Mouse (Mus musculus): Measurements from ENCODE around the gene Lrr1. TPM values are rescaled to one million over a fixed set of nuclear protein-coding genes. Genes with fewer than 3 reads are reported as not detected.

Gene Lrr1
- polyA plus RNA-seq, 1 experiment from 2014 or later = 21.1 TPM

DNA sequence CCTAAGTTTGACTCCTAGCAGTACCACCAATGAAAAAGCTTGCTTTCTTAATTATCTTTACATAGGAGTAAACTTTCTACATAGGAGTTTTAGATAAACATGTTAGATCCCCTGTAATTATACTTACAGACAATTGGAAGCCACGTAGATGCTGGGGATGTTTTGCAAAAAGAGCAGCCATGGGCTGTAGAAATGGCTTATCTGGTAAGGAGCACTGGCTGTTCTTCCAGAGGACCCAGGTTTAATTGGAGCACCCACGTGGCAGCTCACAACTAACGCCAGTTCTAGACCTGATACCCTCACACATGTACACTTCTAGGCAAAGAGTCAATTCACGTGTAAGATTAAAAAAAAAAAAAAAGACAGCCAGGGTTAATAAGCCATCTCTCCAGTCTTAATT, 13.2 kb downstream of the Lrr1 start:
- Histone ChIP-seq H3K4me3 (ENCODE audit: low read length) (no peak overlapping the region), H3K36me3 (ENCODE audit: insufficient read depth, low read length) (peaks cover 17% of the 10 kb centered on the region; the same call in 1 of the 2 replicates), H3K9me3 (ENCODE audit: low read length) (no peaks in the 10 kb centered on the region), H3K4me2 (replicated peaks; ENCODE audit: low read depth, low read length) (no peak overlapping the region), H3K27ac (ENCODE audit: low read length) (no peak overlapping the region), H3K27me3 (ENCODE audit: insufficient read depth, low read length) (no peaks in the 10 kb centered on the region), H3K4me1 (ENCODE audit: insufficient read depth, low read length) (peaks cover 13% of the 10 kb centered on the region), H3K9ac (replicated peaks; ENCODE audit: low read length) (no peak overlapping the region)
- 88% methylated on average over 4 of the region's 4 CpGs for WGBS
- no peak for ATAC-seq (ENCODE audit: low FRiP score, low TSS enrichment)

DNA sequence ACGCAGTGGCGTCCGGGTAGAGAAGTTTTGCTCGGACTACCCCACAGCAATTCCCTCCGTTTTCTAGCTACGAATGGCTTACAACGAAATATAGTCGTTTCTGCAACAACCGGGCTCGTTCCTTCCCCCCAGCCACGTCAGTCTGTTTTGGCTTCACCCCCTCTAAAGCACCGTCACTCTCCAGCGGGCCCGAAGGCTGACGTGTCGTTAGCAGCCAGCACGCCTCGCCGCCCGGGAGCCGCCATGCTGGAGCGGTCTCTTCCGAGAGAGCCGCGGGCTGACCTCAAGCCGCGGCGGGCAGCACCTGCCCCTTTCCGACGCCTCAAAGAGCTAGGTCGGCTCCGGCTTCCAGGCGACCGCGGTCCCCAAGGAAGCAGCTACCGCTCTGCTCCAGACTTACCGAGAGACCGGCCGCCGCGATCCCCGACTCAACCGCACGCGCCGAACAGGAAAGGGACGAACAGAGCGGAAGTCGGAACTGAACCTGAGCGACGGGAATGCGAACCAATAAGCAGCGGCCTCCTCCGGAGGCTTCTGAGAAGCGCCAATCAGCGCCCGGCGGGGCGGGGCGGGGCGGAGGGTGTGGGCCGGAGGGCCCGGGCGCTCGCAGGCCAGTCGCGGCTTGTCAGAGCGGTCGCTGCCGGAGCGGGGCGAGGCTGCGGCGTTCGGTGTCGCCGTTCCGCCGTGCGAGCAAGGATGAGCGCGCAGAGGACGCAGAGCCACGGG, 15.1 kb downstream of the Lrr1 start, which contains the start of the genes Rpl36al and Mgat2:
Gene Rpl36al, minus strand, starts transcription at position 501 of the 726 bp plus-strand sequence.
Gene Mgat2, plus strand, starts transcription at position 575 of the 726 bp plus-strand sequence.
- H3K4me2 ChIP-seq (replicated peaks; ENCODE audit: low read depth, low read length) = peak within 1 kb of the TSS; percentile 95
- peak within 1 kb of the TSS; percentile 91 for H3K9ac ChIP-seq (replicated peaks; ENCODE audit: low read length)
- WGBS = 0% methylated on average over 83 of the region's 84 CpGs
- H3K27ac ChIP-seq (ENCODE audit: low read length) = peak within 1 kb of the TSS; percentile 93
- ATAC-seq (ENCODE audit: low FRiP score, low TSS enrichment) = peak; percentile 99
- no peaks in the 10 kb centered on the region for H3K9me3 ChIP-seq (ENCODE audit: low read length)
- peak within 1 kb of the TSS; percentile 86 for H3K4me3 ChIP-seq (ENCODE audit: low read length)
- no peaks in the 10 kb centered on the region for H3K27me3 ChIP-seq (ENCODE audit: insufficient read depth, low read length)
- H3K4me1 ChIP-seq (ENCODE audit: insufficient read depth, low read length) = peaks cover 20% of the 10 kb centered on the region
- peaks cover 12% of the 10 kb centered on the region; the same call in 1 of the 2 replicates for H3K36me3 ChIP-seq (ENCODE audit: insufficient read depth, low read length)

DNA sequence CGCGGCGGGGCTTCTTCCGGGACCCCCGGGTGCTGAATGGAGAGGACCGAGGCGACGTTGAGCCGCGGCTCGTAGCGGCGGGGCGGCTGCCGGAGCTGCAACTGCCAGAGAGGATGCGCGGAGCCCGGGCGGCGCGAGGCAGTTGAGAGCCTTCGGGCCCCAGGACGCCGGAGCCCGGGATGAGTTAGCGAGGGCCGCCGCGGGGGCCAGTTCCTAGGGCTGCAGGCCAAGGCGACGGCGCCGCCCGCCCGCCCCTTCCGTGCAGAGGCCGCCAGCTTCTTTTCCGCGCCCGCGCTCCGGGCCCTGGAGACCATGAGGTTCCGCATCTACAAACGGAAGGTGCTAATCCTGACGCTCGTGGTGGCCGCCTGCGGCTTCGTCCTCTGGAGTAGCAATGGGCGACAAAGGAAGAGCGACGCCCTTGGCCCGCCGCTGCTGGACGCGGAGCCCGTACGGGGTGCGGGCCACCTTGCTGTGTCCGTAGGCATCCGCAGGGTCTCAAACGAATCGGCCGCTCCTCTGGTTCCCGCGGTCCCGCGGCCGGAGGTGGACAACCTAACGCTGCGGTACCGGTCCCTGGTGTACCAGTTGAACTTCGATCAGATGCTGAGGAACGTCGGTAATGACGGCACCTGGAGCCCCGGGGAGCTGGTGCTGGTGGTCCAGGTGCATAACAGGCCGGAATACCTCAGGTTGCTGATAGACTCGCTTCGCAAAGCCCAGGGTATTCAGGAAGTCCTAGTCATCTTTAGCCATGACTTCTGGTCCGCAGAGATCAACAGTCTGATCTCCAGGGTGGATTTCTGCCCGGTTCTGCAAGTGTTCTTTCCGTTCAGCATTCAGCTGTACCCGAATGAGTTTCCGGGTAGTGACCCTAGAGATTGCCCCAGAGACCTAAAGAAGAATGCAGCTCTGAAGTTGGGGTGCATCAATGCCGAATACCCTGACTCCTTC, 16.0 kb downstream of the Lrr1 start:
- H3K27me3 ChIP-seq (ENCODE audit: insufficient read depth, low read length) = no peaks in the 10 kb centered on the region
- H3K9me3 ChIP-seq (ENCODE audit: low read length) = no peaks in the 10 kb centered on the region
- 2% methylated on average over 77 of the region's 86 CpGs for WGBS
- peak overlapping the region; percentile 86 for H3K4me3 ChIP-seq (ENCODE audit: low read length)
- H3K27ac ChIP-seq (ENCODE audit: low read length) = peak overlapping the region; percentile 93
- peaks cover 20% of the 10 kb centered on the region for H3K4me1 ChIP-seq (ENCODE audit: insufficient read depth, low read length)
- peaks cover 15% of the 10 kb centered on the region; the same call in 1 of the 2 replicates for H3K36me3 ChIP-seq (ENCODE audit: insufficient read depth, low read length)
- ATAC-seq (ENCODE audit: low FRiP score, low TSS enrichment) = peak; percentile 59
- peak overlapping the region; percentile 84 for H3K9ac ChIP-seq (replicated peaks; ENCODE audit: low read length)
- H3K4me2 ChIP-seq (replicated peaks; ENCODE audit: low read depth, low read length) = peak overlapping the region; percentile 95

DNA sequence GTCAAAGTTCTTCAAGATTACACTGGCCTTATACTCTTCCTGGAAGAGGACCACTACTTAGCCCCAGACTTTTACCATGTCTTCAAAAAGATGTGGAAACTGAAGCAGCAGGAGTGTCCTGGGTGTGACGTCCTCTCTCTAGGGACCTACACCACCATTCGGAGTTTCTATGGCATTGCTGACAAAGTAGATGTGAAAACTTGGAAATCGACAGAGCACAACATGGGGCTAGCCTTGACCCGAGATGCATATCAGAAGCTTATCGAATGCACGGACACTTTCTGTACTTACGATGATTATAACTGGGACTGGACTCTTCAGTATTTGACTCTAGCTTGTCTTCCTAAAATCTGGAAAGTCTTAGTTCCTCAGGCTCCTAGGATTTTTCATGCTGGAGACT, 16.8 kb downstream of the Lrr1 start:
- Histone ChIP-seq H3K4me1 (ENCODE audit: insufficient read depth, low read length) (peaks cover 20% of the 10 kb centered on the region), H3K27me3 (ENCODE audit: insufficient read depth, low read length) (no peaks in the 10 kb centered on the region), H3K36me3 (ENCODE audit: insufficient read depth, low read length) (peaks cover 22% of the 10 kb centered on the region), H3K9ac (replicated peaks; ENCODE audit: low read length) (peak overlapping the region; percentile 84), H3K9me3 (ENCODE audit: low read length) (no peaks in the 10 kb centered on the region), H3K27ac (ENCODE audit: low read length) (no peak overlapping the region), H3K4me2 (replicated peaks; ENCODE audit: low read depth, low read length) (peak overlapping the region; percentile 95), H3K4me3 (ENCODE audit: low read length) (peak overlapping the region; percentile 86)
- no peak for ATAC-seq (ENCODE audit: low FRiP score, low TSS enrichment)
- 64% methylated on average over 7 of the region's 7 CpGs for WGBS

DNA sequence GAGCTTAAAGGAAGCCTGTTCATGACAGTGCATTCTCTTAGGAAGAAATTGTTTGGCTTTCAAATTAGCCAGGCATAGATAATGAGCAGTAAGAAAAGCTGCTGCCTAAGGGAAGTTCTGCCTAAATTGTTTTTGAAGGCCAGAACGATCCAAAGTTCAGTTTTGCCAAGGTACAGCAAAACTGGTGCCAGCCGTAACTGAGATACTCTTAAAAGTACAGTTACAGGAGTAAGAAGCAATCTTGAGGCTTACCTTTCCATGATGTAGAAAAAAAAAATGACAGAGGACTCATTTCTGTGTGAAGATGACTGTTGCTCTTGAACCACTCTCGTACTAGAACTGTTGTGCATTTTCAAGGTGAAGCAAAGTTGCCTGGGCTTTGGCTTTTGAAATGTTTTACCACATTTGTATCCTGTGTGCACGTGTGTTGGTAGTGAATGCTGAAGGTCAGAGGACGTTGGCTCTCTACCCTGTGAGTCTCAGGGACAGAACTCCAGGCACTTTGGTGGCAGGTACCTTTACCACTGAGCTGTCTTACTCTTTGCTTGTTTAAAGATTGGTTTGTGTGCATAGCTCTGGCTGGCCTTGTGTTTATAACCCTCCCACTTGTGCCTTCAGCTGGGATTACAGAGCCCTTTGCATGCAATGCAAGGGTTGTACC, 18.3 kb downstream of the Lrr1 start:
- H3K27ac ChIP-seq (ENCODE audit: low read length) = no peak overlapping the region
- 63% methylated on average over 5 of the region's 5 CpGs for WGBS
- no peaks in the 10 kb centered on the region for H3K27me3 ChIP-seq (ENCODE audit: insufficient read depth, low read length)
- peaks cover 20% of the 10 kb centered on the region for H3K4me1 ChIP-seq (ENCODE audit: insufficient read depth, low read length)
- no peaks in the 10 kb centered on the region for H3K9me3 ChIP-seq (ENCODE audit: low read length)
- ATAC-seq (ENCODE audit: low FRiP score, low TSS enrichment) = no peak
- peaks cover 28% of the 10 kb centered on the region for H3K36me3 ChIP-seq (ENCODE audit: insufficient read depth, low read length)
- H3K4me3 ChIP-seq (ENCODE audit: low read length) = peak overlapping the region; percentile 22
- H3K4me2 ChIP-seq (replicated peaks; ENCODE audit: low read depth, low read length) = peak overlapping the region; percentile 23
- H3K9ac ChIP-seq (replicated peaks; ENCODE audit: low read length) = peak overlapping the region; percentile 41

DNA sequence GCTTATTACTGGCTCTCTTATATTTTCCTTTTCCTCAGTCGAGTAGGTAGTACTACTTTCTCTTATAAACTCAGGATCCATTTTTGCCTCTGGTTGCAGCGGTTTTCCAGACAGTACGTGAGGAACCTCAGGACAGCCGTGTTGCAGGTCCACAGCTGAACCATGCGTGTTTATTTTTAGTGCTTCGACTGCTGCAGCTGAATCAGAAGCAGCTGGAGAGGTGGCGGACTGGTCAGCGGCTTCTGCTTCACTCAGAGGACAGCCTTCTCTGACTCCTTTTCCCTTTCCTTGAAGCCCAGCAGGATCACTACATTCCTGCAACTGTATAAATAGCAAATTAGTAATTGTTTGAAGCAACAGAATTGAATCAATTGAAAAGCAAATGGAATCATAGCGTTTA, 21.5 kb downstream of the Lrr1 start:
- no peaks in the 10 kb centered on the region for H3K27me3 ChIP-seq (ENCODE audit: insufficient read depth, low read length)
- no peaks in the 10 kb centered on the region for H3K9me3 ChIP-seq (ENCODE audit: low read length)
- H3K4me2 ChIP-seq (replicated peaks; ENCODE audit: low read depth, low read length) = no peak overlapping the region
- peaks cover 24% of the 10 kb centered on the region for H3K36me3 ChIP-seq (ENCODE audit: insufficient read depth, low read length)
- peaks cover 17% of the 10 kb centered on the region for H3K4me1 ChIP-seq (ENCODE audit: insufficient read depth, low read length)
- ATAC-seq (ENCODE audit: low FRiP score, low TSS enrichment) = no peak
- H3K4me3 ChIP-seq (ENCODE audit: low read length) = no peak overlapping the region
- no peak overlapping the region for H3K27ac ChIP-seq (ENCODE audit: low read length)
- no peak overlapping the region for H3K9ac ChIP-seq (replicated peaks; ENCODE audit: low read length)
- WGBS = 90% methylated on average over 9 of the region's 9 CpGs

DNA sequence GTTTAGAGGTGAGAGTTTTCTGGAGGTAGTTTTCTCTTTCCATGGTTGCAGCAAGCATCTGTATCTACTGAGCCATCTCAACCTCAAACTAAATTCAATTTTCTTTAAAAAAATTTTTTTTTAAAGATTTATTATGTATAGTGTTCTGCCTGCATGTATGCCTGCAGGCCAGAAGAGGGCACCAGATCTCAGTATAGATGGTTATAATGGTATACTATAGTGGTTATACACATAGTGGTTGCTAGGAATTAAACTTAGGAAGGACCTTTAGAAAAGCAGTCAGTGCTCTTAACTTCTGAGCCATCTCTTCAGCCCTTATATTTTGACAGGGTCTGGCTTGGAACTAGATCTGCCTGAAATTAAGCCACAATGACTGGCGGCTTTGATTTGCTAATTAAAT, 21.9 kb downstream of the Lrr1 start:
- Histone ChIP-seq H3K4me1 (ENCODE audit: insufficient read depth, low read length) (peaks cover 15% of the 10 kb centered on the region), H3K36me3 (ENCODE audit: insufficient read depth, low read length) (peaks cover 24% of the 10 kb centered on the region), H3K4me3 (ENCODE audit: low read length) (no peak overlapping the region), H3K9ac (replicated peaks; ENCODE audit: low read length) (no peak overlapping the region), H3K4me2 (replicated peaks; ENCODE audit: low read depth, low read length) (no peak overlapping the region), H3K9me3 (ENCODE audit: low read length) (no peaks in the 10 kb centered on the region), H3K27ac (ENCODE audit: low read length) (no peak overlapping the region), H3K27me3 (ENCODE audit: insufficient read depth, low read length) (no peaks in the 10 kb centered on the region)
- ATAC-seq (ENCODE audit: low FRiP score, low TSS enrichment) = no peak
- WGBS = 88% methylated on average over 1 of the region's 1 CpGs

DNA sequence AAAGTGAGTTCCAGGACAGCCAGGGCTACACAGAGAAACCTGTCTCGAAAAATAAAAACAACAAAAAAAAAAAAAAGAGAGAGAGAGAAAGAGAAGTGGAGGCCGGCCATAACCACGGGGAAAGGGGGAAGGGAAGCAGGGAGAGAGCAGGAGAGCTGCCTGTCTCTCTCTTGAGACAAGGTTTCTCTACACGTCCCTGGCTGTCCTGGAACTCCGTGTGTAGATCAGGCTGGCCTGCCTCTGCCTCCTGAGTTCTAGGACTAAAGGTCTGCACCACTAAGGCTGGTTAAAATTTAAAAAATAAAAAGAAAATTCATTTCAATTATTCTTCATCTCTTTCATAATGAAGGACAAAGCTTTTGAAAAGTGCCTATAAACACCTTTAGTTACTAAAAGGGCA, 22.8 kb downstream of the Lrr1 start:
- H3K4me1 ChIP-seq (ENCODE audit: insufficient read depth, low read length) = peaks cover 18% of the 10 kb centered on the region
- no peak overlapping the region for H3K4me3 ChIP-seq (ENCODE audit: low read length)
- no peak overlapping the region for H3K9ac ChIP-seq (replicated peaks; ENCODE audit: low read length)
- H3K9me3 ChIP-seq (ENCODE audit: low read length) = no peaks in the 10 kb centered on the region
- peaks cover 24% of the 10 kb centered on the region for H3K36me3 ChIP-seq (ENCODE audit: insufficient read depth, low read length)
- WGBS = 89% methylated on average over 5 of the region's 5 CpGs
- no peak overlapping the region for H3K27ac ChIP-seq (ENCODE audit: low read length)
- no peak overlapping the region for H3K4me2 ChIP-seq (replicated peaks; ENCODE audit: low read depth, low read length)
- no peak for ATAC-seq (ENCODE audit: low FRiP score, low TSS enrichment)
- no peaks in the 10 kb centered on the region for H3K27me3 ChIP-seq (ENCODE audit: insufficient read depth, low read length)

DNA sequence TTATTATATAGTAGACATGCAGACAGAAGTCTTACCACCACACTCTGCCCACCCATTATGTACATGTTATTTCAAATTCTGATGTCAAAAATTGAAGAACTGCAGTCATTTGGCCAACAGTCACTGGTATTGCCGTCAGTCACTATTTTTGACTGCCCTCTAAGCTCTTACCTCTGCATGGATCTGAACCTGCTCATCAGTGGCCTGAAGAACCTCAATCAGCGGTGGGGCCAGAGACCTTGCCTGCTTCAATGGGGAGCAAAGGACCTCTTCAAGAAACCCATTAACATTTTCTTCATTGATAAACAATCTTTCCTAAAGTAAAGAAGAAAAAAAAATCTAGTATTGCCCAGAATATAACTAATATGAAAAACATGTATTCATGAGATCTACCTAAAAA, 24.0 kb downstream of the Lrr1 start:
- Histone ChIP-seq H3K4me1 (ENCODE audit: insufficient read depth, low read length) (peaks cover 9% of the 10 kb centered on the region), H3K27ac (ENCODE audit: low read length) (no peak overlapping the region), H3K9me3 (ENCODE audit: low read length) (no peaks in the 10 kb centered on the region), H3K27me3 (ENCODE audit: insufficient read depth, low read length) (no peaks in the 10 kb centered on the region), H3K36me3 (ENCODE audit: insufficient read depth, low read length) (peaks cover 24% of the 10 kb centered on the region), H3K9ac (replicated peaks; ENCODE audit: low read length) (no peak overlapping the region), H3K4me2 (replicated peaks; ENCODE audit: low read depth, low read length) (no peak overlapping the region), H3K4me3 (ENCODE audit: low read length) (no peak overlapping the region)
- ATAC-seq (ENCODE audit: low FRiP score, low TSS enrichment) = no peak
- 92% methylated on average over 2 of the region's 2 CpGs for WGBS

All from kidney, embryonic 16.5 days (tissue).